10 mouse cellular contexts compared by ENCODE assay signal in genomic region chr6:51905659-51906058, GRCm38 (mm10).
DNase-seq lines count a peak whose midpoint lies in the region; ATAC-seq and TF ChIP-seq lines count a peak whose summit lies in the region.
"Had no signal": no experiment of that assay in that cellular context is flagged by ENCODE, and none has a peak within 500 bp of the region (broad histone marks: within the 10 kb centered on the region; RNA-seq: fewer than 3 reads in every experiment).

No protein-coding gene starts in this region.

- no peaks in the 10 kb centered on the region for H3K79me2 ChIP-seq in CH12.LX (replicated peaks; ENCODE audit: control insufficient read depth, extremely low read depth, insufficient read depth, poor library complexity, severe bottlenecking)

- 12% methylated on average over 4 of the region's 4 CpGs for WGBS in kidney, embryonic 16.5 days
- 8% methylated on average over 4 of the region's 4 CpGs for WGBS in embryonic facial prominence, embryonic 13.5 days
- 16% methylated on average over 4 of the region's 4 CpGs for WGBS in limb, embryonic 14.5 days

- dilution Hi-C loops in CH12.LX (cut with MboI; ENCODE audit: extremely low pct_ligation_motif_present, extremely low pct_unique_long_range_greater_than_20kb, low sequenced_read_pairs) = no loop called here

- no peak for DNase-seq in kidney, postnatal 36 days
- DNase-seq in CH12.LX (ENCODE audit: extremely low read depth) = peak; percentile 43
- DNase-seq in limb, embryonic 14.5 days (ENCODE audit: low spot score) = peak; percentile 87
- DNase-seq in layer of hippocampus, adult 8-10 months (ENCODE audit: low spot score in 2 of 2) = no peak
- DNase-seq in Muller cell, postnatal 12 days (ENCODE audit: inconsistent ontology term) = no peak
- no peak for DNase-seq in right cerebral cortex, postnatal 4 days
- DNase-seq: gastrocnemius, postnatal 10 days had no signal

- no peak for TF ChIP-seq CTCF in CH12.LX (conservative IDR thresholded peaks at IDR 0.05 in 1 of 2, IDR thresholded peaks at IDR 0.05 in 1 of 2; ENCODE audit: low read depth in 2 of 2, low read length in 2 of 2)

- no peaks in the 10 kb centered on the region for H3K36me3 ChIP-seq in kidney, embryonic 16.5 days (ENCODE audit: insufficient read depth, low read length)
- H3K36me3 ChIP-seq in CH12.LX (replicated peaks in 1 of 2; ENCODE audit: control insufficient read depth in 1 of 2, insufficient read depth in 1 of 2, low read length in 1 of 2) = peaks cover 3 to 20% of the 10 kb centered on the region in 2 experiments
- no peaks in the 10 kb centered on the region for H3K36me3 ChIP-seq in embryonic facial prominence, embryonic 13.5 days
- H3K36me3 ChIP-seq in limb, embryonic 14.5 days (ENCODE audit: control insufficient read depth, insufficient read depth, low read length) = no peaks in the 10 kb centered on the region

- H3K9ac ChIP-seq in kidney, embryonic 16.5 days (replicated peaks; ENCODE audit: low read length) = no peak overlapping the region
- no peak overlapping the region for H3K9ac ChIP-seq in CH12.LX (ENCODE audit: insufficient read depth, low read depth)
- no peak overlapping the region for H3K9ac ChIP-seq in embryonic facial prominence, embryonic 13.5 days
- no peak overlapping the region for H3K9ac ChIP-seq in limb, embryonic 14.5 days (ENCODE audit: low read depth, low read length, severe bottlenecking)

- no peaks in the 10 kb centered on the region for H3K27me3 ChIP-seq in kidney, embryonic 16.5 days (ENCODE audit: insufficient read depth, low read length)
- H3K27me3 ChIP-seq in CH12.LX (replicated peaks) = no peaks in the 10 kb centered on the region
- no peaks in the 10 kb centered on the region for H3K27me3 ChIP-seq in embryonic facial prominence, embryonic 13.5 days
- H3K27me3 ChIP-seq in limb, embryonic 14.5 days (ENCODE audit: control insufficient read depth, insufficient read depth, low read length) = no peaks in the 10 kb centered on the region

- TF ChIP-seq EP300 in CH12.LX (IDR thresholded peaks at IDR 0.05; ENCODE audit: low read length) = no peak

- no peaks in the 10 kb centered on the region for H3K9me3 ChIP-seq in kidney, embryonic 16.5 days (ENCODE audit: low read length)
- H3K9me3 ChIP-seq in CH12.LX (replicated peaks; ENCODE audit: low read length) = no peaks in the 10 kb centered on the region
- no peaks in the 10 kb centered on the region for H3K9me3 ChIP-seq in embryonic facial prominence, embryonic 13.5 days
- no peaks in the 10 kb centered on the region for H3K9me3 ChIP-seq in limb, embryonic 14.5 days (ENCODE audit: control insufficient read depth, low read length)

- no peak for TF ChIP-seq POLR2A in CH12.LX (IDR thresholded peaks at IDR 0.05; ENCODE audit: low read depth, low read length)
- no peak for TF ChIP-seq POLR2A in limb, embryonic 14.5 days (IDR thresholded peaks at IDR 0.05; ENCODE audit: borderline replicate concordance, extremely low read depth, insufficient read depth, insufficient read length)

- TF ChIP-seq RAD21 in CH12.LX (IDR thresholded peaks at IDR 0.05; ENCODE audit: low read depth, low read length) = no peak

- in situ Hi-C loops in CH12.LX (cut with MboI; ENCODE audit: low pct_ligation_motif_present, low pct_unique_long_range_greater_than_20kb, low sequenced_read_pairs) = no loop called here

- H3K4me2 ChIP-seq in kidney, embryonic 16.5 days (replicated peaks; ENCODE audit: low read depth, low read length) = no peak overlapping the region
- no peak overlapping the region for H3K4me2 ChIP-seq in CH12.LX (ENCODE audit: insufficient read depth, low read depth, poor library complexity, severe bottlenecking)
- H3K4me2 ChIP-seq in embryonic facial prominence, embryonic 13.5 days = no peak overlapping the region
- no peak overlapping the region; the same call in 1 of the 2 replicates for H3K4me2 ChIP-seq in limb, embryonic 14.5 days (replicated peaks; ENCODE audit: low read depth, low read length, severe bottlenecking)

- no peak overlapping the region for H3K4me3 ChIP-seq in kidney, embryonic 16.5 days (ENCODE audit: low read length)
- H3K4me3 ChIP-seq in CH12.LX (replicated peaks in 1 of 3; ENCODE audit: low read depth in 2 of 3, low read length in 2 of 3, poor library complexity in 1 of 3) = no peak overlapping the region
- no peak overlapping the region for H3K4me3 ChIP-seq in embryonic facial prominence, embryonic 13.5 days
- H3K4me3 ChIP-seq in limb, embryonic 14.5 days (replicated peaks; ENCODE audit: low read length) = no peak overlapping the region

- H3K27ac ChIP-seq in kidney, embryonic 16.5 days (ENCODE audit: low read length) = peak overlapping the region; percentile 79
- H3K27ac ChIP-seq in CH12.LX (ENCODE audit: insufficient read depth, low read depth) = no peak overlapping the region; the same call in 1 of the 2 replicates
- H3K27ac ChIP-seq in embryonic facial prominence, embryonic 13.5 days = peak overlapping the region; percentile 66
- H3K27ac ChIP-seq in limb, embryonic 14.5 days (replicated peaks; ENCODE audit: low read depth, low read length) = peak overlapping the region; percentile 46; the same call in 1 of the 2 replicates

- peaks cover 19% of the 10 kb centered on the region for H3K4me1 ChIP-seq in kidney, embryonic 16.5 days (ENCODE audit: insufficient read depth, low read length)
- peaks cover 0 to 30% of the 10 kb centered on the region in 2 experiments; a peak in 2 of 4 replicates for H3K4me1 ChIP-seq in CH12.LX (ENCODE audit: control insufficient read depth in 1 of 2, insufficient read depth in 2 of 2)
- peaks cover 11% of the 10 kb centered on the region for H3K4me1 ChIP-seq in embryonic facial prominence, embryonic 13.5 days
- peaks cover 10% of the 10 kb centered on the region for H3K4me1 ChIP-seq in limb, embryonic 14.5 days (ENCODE audit: control insufficient read depth, insufficient read depth, low read length)

- peak; percentile 71 for ATAC-seq in kidney, embryonic 16.5 days (ENCODE audit: low FRiP score, low TSS enrichment)
- no peak for ATAC-seq in embryonic facial prominence, embryonic 13.5 days (ENCODE audit: insufficient number of reproducible peaks, insufficient read depth, low FRiP score, low TSS enrichment, low read depth)
- peak; percentile 90 for ATAC-seq in limb, embryonic 14.5 days (ENCODE audit: low FRiP score, low read depth)
- ATAC-seq: midbrain, embryonic 16.5 days had no signal

TF ChIP-seq in CH12.LX, 34 proteins besides CTCF, POLR2A, EP300 and RAD21:
- TF ChIP-seq UBTF (IDR thresholded peaks at IDR 0.05; ENCODE audit: low read depth, low read length) = no peak
- TF ChIP-seq JUND (conservative IDR thresholded peaks at IDR 0.05; ENCODE audit: low read depth, low read length) = no peak
- no peak for TF ChIP-seq SMC3 (IDR thresholded peaks at IDR 0.05; ENCODE audit: low read depth, low read length)
- TF ChIP-seq JUN (IDR thresholded peaks at IDR 0.05; ENCODE audit: insufficient read depth, low read depth, low read length) = no peak
- no peak for TF ChIP-seq HCFC1 (IDR thresholded peaks at IDR 0.05; ENCODE audit: low read depth, low read length)
- TF ChIP-seq MXI1 (IDR thresholded peaks at IDR 0.05; ENCODE audit: low read depth, low read length) = no peak
- TF ChIP-seq ZC3H11A (IDR thresholded peaks at IDR 0.05; ENCODE audit: low read depth, low read length) = no peak
- no peak for TF ChIP-seq NRF1 (IDR thresholded peaks at IDR 0.05; ENCODE audit: low read depth, low read length)
- TF ChIP-seq MAFK (IDR thresholded peaks at IDR 0.05; ENCODE audit: insufficient replicate concordance, low read length) = no peak
- no peak for TF ChIP-seq USF1 (IDR thresholded peaks at IDR 0.05; ENCODE audit: low read depth, low read length)
- TF ChIP-seq TBP (conservative IDR thresholded peaks at IDR 0.05; ENCODE audit: low read depth, low read length) = no peak
- TF ChIP-seq ELF1 (IDR thresholded peaks at IDR 0.05; ENCODE audit: low read depth, low read length) = no peak
- TF ChIP-seq ZKSCAN1 (IDR thresholded peaks at IDR 0.05; ENCODE audit: borderline replicate concordance, low read depth, low read length) = no peak
- TF ChIP-seq GABPA (IDR thresholded peaks at IDR 0.05; ENCODE audit: insufficient replicate concordance, low read depth, low read length) = no peak
- TF ChIP-seq BHLHE40 (IDR thresholded peaks at IDR 0.05; ENCODE audit: low read depth, low read length) = no peak
- TF ChIP-seq POLR2AphosphoS2 (IDR thresholded peaks at IDR 0.05; ENCODE audit: low read depth, low read length) = no peak
- TF ChIP-seq KAT2A (IDR thresholded peaks at IDR 0.05; ENCODE audit: insufficient replicate concordance, low read length) = no peak
- no peak for TF ChIP-seq SIN3A (IDR thresholded peaks at IDR 0.05; ENCODE audit: low read length)
- no peak for TF ChIP-seq MAZ (IDR thresholded peaks at IDR 0.05; ENCODE audit: low read depth, low read length)

Comparison
In these comparisons a context has a peak if more than half of its experiments do, and no peak if none do; other contexts are left out.
1. DNase-seq: peak in CH12.LX (single experiment) and limb, embryonic 14.5 days (single experiment); none in kidney, postnatal 36 days (0 of 2), layer of hippocampus, adult 8-10 months (0 of 2), Muller cell, postnatal 12 days (single experiment) and right cerebral cortex, postnatal 4 days (single experiment).